Mouse (Mus musculus): ENCODE results near the gene Man1c1. TPM values are rescaled to one million over a fixed set of nuclear protein-coding genes. Genes with fewer than 3 reads are reported as not detected.
A peak's percentile ranks its signal among the peaks of the same experiment; 100 is the strongest.

The Man1c1 gene
- polyA plus RNA-seq, 1 experiment from 2014 or later = 5.6 TPM

DNA sequence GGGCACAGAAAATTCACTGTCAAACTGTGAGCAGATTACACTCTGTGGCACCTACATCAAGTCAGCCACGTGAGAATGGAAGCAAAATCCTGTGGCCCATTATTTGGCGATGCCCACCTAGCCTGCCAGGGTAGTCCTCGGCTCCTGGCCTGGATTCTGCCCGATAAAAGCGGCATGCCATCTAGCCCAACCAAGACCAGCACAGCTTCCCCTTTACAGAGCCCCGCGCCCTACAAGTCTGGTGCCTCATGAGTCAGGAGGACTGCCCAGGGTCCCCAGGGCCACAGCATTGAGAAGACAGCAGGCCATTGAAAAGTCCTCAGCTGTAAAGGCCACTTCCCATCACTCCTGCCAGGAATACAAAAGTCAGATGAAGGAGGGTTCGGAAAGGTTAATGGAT is 31.8 kb downstream of the Man1c1 start:
- Histone ChIP-seq H3K9me3 (ENCODE audit: control insufficient read depth, low read length) (no peaks in the 10 kb centered on the region), H3K4me2 (ENCODE audit: low read depth, low read length) (no peak overlapping the region), H3K36me3 (ENCODE audit: control insufficient read depth, insufficient read depth, low read length) (no peaks in the 10 kb centered on the region), H3K4me1 (ENCODE audit: control insufficient read depth, insufficient read depth, low read length) (peaks cover 14% of the 10 kb centered on the region), H3K9ac (replicated peaks; ENCODE audit: low read depth, low read length) (no peak overlapping the region), H3K27me3 (ENCODE audit: control insufficient read depth, insufficient read depth, low read length) (no peaks in the 10 kb centered on the region), H3K4me3 (ENCODE audit: low read depth, low read length) (no peak overlapping the region), H3K27ac (ENCODE audit: low read depth, low read length) (no peak overlapping the region)
- WGBS = 82% methylated on average over 8 of the region's 8 CpGs
- ATAC-seq (ENCODE audit: low read depth) = no peak

DNA sequence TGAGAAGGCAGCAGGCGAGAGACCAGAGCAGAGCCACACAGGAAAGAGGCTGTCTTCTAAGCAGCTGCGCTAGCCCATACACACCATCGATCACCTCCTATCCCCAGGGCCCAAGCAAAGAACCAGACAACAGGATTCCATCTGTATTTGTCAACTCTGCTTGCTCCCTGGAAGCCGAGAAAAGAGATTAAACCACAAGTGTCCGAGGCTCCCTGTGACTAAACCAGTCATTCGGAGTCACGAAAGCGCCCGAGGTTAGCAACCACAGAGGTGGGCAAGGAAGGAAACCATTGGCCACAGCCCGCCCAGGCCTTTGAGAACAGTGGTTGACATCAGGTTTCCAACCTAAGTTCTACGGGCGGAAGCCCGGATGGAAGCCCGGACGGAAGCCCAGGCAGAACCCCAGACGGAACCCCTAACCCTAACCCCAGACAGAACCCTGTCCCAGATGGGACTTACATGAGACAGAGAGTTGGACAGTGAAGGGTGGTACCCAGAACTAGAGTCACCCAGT is 32.4 kb downstream of the Man1c1 start:
- 73% methylated on average over 16 of the region's 16 CpGs for WGBS
- Histone ChIP-seq H3K4me3 (ENCODE audit: low read depth, low read length) (no peak overlapping the region), H3K4me1 (ENCODE audit: control insufficient read depth, insufficient read depth, low read length) (peaks cover 14% of the 10 kb centered on the region), H3K27ac (ENCODE audit: low read depth, low read length) (no peak overlapping the region), H3K9me3 (ENCODE audit: control insufficient read depth, low read length) (no peaks in the 10 kb centered on the region), H3K27me3 (ENCODE audit: control insufficient read depth, insufficient read depth, low read length) (no peaks in the 10 kb centered on the region), H3K4me2 (ENCODE audit: low read depth, low read length) (no peak overlapping the region), H3K36me3 (ENCODE audit: control insufficient read depth, insufficient read depth, low read length) (no peaks in the 10 kb centered on the region), H3K9ac (replicated peaks; ENCODE audit: low read depth, low read length) (no peak overlapping the region)
- no peak for ATAC-seq (ENCODE audit: low read depth)

DNA sequence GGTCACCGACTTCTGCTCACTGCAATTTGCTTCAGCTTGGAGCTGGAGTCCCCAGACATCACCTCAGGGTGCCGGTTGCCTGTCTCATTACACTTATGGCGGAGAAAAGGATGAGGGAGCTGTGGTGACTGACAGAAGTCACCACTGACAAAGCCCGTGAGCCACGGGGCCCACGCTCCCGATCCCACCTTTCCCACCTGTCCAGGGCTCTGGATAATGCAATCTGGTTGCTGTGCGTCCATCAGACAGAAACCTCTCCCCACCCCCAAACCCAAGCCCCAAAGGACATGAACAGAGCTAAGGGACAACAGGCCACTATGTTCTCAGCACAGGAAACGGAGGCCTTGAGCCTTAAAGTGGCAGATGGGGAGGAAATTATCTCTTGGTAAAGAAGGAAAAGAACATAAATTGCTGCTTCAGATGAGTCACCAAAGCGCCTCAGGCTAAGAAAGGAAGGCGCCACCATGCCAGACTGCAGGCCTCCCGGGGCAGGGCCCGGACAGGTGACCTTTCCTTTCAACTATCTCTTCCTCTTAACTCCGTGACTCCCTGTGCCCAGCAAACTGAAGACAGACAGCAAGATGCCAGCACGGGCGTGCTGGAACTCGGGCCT is 34.2 kb downstream of the Man1c1 start:
- H3K27me3 ChIP-seq (ENCODE audit: control insufficient read depth, insufficient read depth, low read length) = no peaks in the 10 kb centered on the region
- no peak overlapping the region for H3K27ac ChIP-seq (ENCODE audit: low read depth, low read length)
- no peak for ATAC-seq (ENCODE audit: low read depth)
- 0 out of 2 replicates have a peak, but pooled peaks cover 6% of the 10 kb centered on the region for H3K4me1 ChIP-seq (ENCODE audit: control insufficient read depth, insufficient read depth, low read length)
- no peak overlapping the region for H3K4me3 ChIP-seq (ENCODE audit: low read depth, low read length)
- WGBS = 58% methylated on average over 17 of the region's 17 CpGs
- no peak overlapping the region for H3K9ac ChIP-seq (replicated peaks; ENCODE audit: low read depth, low read length)
- no peak overlapping the region for H3K4me2 ChIP-seq (ENCODE audit: low read depth, low read length)
- no peaks in the 10 kb centered on the region for H3K36me3 ChIP-seq (ENCODE audit: control insufficient read depth, insufficient read depth, low read length)
- H3K9me3 ChIP-seq (ENCODE audit: control insufficient read depth, low read length) = no peaks in the 10 kb centered on the region

DNA sequence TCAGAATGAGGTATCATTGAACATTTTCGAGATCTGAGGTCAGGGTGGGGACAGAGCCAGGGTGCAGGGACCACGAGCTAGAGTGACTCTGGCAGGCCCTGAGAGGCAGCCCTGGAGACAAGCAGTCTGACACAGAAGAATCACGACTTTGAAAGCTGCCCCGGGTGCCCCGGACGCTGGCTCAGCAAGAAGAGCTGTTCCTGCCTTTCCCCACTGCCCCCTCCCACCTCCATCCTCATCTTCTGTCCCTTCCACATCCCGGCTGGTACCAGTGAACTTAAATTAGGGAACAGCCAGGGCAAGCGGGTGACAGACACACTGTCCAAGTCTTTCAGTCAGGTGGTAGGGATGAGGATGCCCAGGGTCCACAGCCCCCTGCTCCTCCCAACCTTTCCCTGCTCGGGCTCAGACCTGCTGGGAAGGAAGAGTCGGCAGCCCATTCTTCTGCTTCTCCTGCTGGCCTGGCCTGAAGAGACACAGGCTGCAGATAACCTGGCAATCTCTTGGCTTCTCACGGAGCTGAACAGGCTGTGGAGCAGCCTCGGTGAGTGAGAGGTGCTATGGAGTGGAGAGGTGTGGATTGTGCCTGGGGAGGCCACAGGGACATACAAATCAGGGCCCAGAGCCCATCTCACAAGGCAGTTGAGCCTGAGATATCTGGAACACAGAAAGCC is 35.6 kb downstream of the Man1c1 start:
- H3K4me1 ChIP-seq (ENCODE audit: control insufficient read depth, insufficient read depth, low read length) = 0 out of 2 replicates have a peak, but pooled peaks cover 6% of the 10 kb centered on the region
- H3K27me3 ChIP-seq (ENCODE audit: control insufficient read depth, insufficient read depth, low read length) = no peaks in the 10 kb centered on the region
- WGBS = 66% methylated on average over 12 of the region's 12 CpGs
- H3K4me3 ChIP-seq (ENCODE audit: low read depth, low read length) = no peak overlapping the region
- H3K27ac ChIP-seq (ENCODE audit: low read depth, low read length) = no peak overlapping the region
- no peaks in the 10 kb centered on the region for H3K9me3 ChIP-seq (ENCODE audit: control insufficient read depth, low read length)
- 0 out of 2 replicates have a peak overlapping the region, but pooled peaks have one; percentile 7 for H3K9ac ChIP-seq (replicated peaks; ENCODE audit: low read depth, low read length)
- no peak overlapping the region for H3K4me2 ChIP-seq (ENCODE audit: low read depth, low read length)
- no peaks in the 10 kb centered on the region for H3K36me3 ChIP-seq (ENCODE audit: control insufficient read depth, insufficient read depth, low read length)
- no peak for ATAC-seq (ENCODE audit: low read depth)

DNA sequence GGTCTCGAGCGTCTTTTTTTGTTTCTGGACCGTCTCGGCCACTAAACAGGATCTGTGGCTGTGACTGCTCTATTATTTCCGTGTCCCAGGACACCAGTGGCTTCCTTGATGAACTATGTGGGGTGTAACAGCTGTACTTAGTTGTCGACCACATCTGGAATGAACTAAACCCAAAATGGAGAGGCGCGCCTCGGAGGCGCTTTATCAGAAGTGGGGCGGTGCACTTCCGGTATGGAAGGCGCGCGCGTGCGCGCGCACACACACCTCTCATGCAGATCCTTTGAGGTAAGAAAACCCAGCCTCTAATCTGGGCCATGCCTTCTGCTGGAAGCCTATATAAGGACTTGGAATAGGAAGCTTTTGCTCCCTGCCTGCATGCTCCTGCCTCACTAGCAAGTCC is 37.7 kb downstream of the Man1c1 start:
- ATAC-seq (ENCODE audit: low read depth) = no peak
- no peaks in the 10 kb centered on the region for H3K27me3 ChIP-seq (ENCODE audit: control insufficient read depth, insufficient read depth, low read length)
- H3K4me1 ChIP-seq (ENCODE audit: control insufficient read depth, insufficient read depth, low read length) = 0 out of 2 replicates have a peak, but pooled peaks cover 3% of the 10 kb centered on the region
- H3K9me3 ChIP-seq (ENCODE audit: control insufficient read depth, low read length) = no peaks in the 10 kb centered on the region
- WGBS = 93% methylated on average over 19 of the region's 19 CpGs
- H3K4me2 ChIP-seq (ENCODE audit: low read depth, low read length) = no peak overlapping the region
- H3K9ac ChIP-seq (replicated peaks; ENCODE audit: low read depth, low read length) = no peak overlapping the region
- no peak overlapping the region for H3K4me3 ChIP-seq (ENCODE audit: low read depth, low read length)
- H3K27ac ChIP-seq (ENCODE audit: low read depth, low read length) = no peak overlapping the region
- no peaks in the 10 kb centered on the region for H3K36me3 ChIP-seq (ENCODE audit: control insufficient read depth, insufficient read depth, low read length)

DNA sequence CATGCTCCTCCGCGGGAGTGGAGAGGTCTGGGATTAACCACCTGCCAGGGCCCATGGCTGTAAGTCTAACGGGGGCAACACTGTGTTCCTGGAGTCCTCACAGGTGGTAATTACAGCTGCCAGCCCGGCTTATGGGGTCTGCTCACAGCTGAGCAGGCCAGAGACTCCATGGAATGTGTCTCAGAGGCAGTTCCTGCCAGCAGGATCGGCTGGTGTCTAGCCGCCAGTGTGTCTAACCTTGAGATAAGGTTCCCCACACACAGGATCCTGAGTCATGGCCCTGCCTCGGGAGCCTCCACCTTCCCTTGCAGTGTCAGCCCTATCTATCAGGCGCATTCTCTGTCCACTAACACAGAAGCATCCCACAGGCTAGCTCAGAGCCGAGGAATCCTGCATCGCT is 41.0 kb downstream of the Man1c1 start:
- no peak overlapping the region for H3K27ac ChIP-seq (ENCODE audit: low read depth, low read length)
- WGBS = 68% methylated on average over 10 of the region's 10 CpGs
- H3K9me3 ChIP-seq (ENCODE audit: control insufficient read depth, low read length) = no peaks in the 10 kb centered on the region
- H3K4me1 ChIP-seq (ENCODE audit: control insufficient read depth, insufficient read depth, low read length) = peaks cover 24% of the 10 kb centered on the region
- no peaks in the 10 kb centered on the region for H3K27me3 ChIP-seq (ENCODE audit: control insufficient read depth, insufficient read depth, low read length)
- no peak overlapping the region for H3K4me3 ChIP-seq (ENCODE audit: low read depth, low read length)
- no peak for ATAC-seq (ENCODE audit: low read depth)
- H3K36me3 ChIP-seq (ENCODE audit: control insufficient read depth, insufficient read depth, low read length) = no peaks in the 10 kb centered on the region
- no peak overlapping the region for H3K9ac ChIP-seq (replicated peaks; ENCODE audit: low read depth, low read length)
- H3K4me2 ChIP-seq (ENCODE audit: low read depth, low read length) = no peak overlapping the region

DNA sequence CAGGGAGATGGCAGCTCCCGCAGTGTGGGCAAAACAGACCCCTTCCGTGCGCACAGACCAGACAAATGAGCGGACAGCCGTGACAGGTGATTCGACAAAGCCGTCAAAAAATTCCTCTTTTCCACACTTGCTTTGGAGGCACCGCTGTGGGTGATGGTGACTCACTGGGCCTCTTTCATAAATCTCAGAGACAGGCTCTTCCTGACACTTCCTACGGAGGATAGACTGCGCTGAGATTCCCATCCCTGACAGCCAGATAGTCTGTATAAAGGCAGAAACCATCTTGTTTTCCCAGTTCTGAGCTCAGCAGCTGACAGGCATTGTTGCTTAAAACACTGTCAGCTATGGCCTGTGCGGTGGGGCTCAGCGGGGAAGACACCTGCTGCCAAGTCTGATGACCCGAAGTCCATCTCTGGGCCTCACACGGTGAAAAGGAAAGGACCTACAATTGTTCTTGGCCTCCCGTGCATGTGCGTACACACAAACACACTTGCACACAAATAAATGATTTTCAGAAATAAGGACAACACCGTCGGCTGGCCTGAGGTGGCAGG is 43.4 kb downstream of the Man1c1 start:
- H3K4me1 ChIP-seq (ENCODE audit: control insufficient read depth, insufficient read depth, low read length) = peaks cover 24% of the 10 kb centered on the region
- no peaks in the 10 kb centered on the region for H3K27me3 ChIP-seq (ENCODE audit: control insufficient read depth, insufficient read depth, low read length)
- H3K4me3 ChIP-seq (ENCODE audit: low read depth, low read length) = no peak overlapping the region
- no peaks in the 10 kb centered on the region for H3K36me3 ChIP-seq (ENCODE audit: control insufficient read depth, insufficient read depth, low read length)
- peak overlapping the region; percentile 42; the same call in 1 of the 2 replicates for H3K4me2 ChIP-seq (ENCODE audit: low read depth, low read length)
- H3K27ac ChIP-seq (ENCODE audit: low read depth, low read length) = peak overlapping the region; percentile 79; the same call in 1 of the 2 replicates
- 10% methylated on average over 18 of the region's 18 CpGs for WGBS
- H3K9ac ChIP-seq (replicated peaks; ENCODE audit: low read depth, low read length) = no peak overlapping the region
- no peak for ATAC-seq (ENCODE audit: low read depth)
- H3K9me3 ChIP-seq (ENCODE audit: control insufficient read depth, low read length) = no peaks in the 10 kb centered on the region

DNA sequence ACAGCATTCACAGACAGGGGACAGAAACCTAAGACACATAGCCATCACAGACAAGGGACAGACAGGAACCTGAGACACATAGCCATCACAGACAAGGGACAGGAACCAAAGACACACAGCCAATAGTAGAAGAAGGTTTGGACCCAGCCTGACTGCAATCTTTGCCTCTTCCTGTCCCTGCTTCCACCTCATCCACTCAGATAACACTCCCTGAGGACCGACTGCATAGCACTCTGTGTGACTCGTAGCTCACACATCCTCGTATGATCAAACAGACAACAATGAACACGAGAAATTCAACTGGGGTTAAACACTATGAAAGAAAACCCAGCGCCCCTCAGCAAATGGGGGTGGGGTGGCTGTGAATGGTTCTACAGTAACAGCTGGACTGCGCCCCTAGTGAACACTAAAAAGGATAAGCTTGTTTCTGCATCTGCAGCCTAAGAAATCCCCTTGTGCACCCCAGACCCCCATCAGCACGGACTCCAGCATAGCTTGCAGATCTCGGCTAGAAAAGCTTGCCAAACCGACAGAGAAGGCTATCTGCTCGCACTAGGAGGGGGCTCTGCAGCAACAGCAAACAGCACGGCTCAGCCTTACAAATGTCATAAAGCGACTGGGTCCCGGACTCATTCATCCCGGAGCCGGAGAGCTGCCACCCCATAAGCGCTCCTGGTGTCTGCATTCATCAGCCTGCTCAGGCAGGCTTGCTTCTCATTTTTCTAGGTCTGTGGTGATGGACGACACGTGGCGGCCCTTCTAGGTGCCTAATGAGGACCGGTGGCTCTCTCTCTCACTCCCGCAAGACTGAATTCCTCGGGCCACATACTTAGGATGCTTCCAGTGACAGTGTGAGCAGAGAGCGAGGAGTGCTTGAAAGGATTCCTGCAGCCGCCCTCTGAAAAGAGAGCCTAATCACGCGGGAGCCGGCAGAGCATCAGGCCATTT is 44.5 kb downstream of the Man1c1 start:
- H3K27ac ChIP-seq (ENCODE audit: low read depth, low read length) = peak overlapping the region; percentile 79
- H3K9ac ChIP-seq (replicated peaks; ENCODE audit: low read depth, low read length) = 0 out of 2 replicates have a peak overlapping the region, but pooled peaks have one; percentile 41
- no peaks in the 10 kb centered on the region for H3K36me3 ChIP-seq (ENCODE audit: control insufficient read depth, insufficient read depth, low read length)
- peak overlapping the region; percentile 42 for H3K4me2 ChIP-seq (ENCODE audit: low read depth, low read length)
- WGBS = 8% methylated on average over 27 of the region's 27 CpGs
- ATAC-seq (ENCODE audit: low read depth) = peak; percentile 39; the same call in 1 of the 2 replicates
- peaks cover 24% of the 10 kb centered on the region for H3K4me1 ChIP-seq (ENCODE audit: control insufficient read depth, insufficient read depth, low read length)
- H3K27me3 ChIP-seq (ENCODE audit: control insufficient read depth, insufficient read depth, low read length) = no peaks in the 10 kb centered on the region
- no peak overlapping the region for H3K4me3 ChIP-seq (ENCODE audit: low read depth, low read length)
- H3K9me3 ChIP-seq (ENCODE audit: control insufficient read depth, low read length) = no peaks in the 10 kb centered on the region

All from neural tube, embryonic 14.5 days (tissue).